Mouse (Mus musculus): ENCODE measurements around the gene Ccl1.

Gene Ccl1

DNA sequence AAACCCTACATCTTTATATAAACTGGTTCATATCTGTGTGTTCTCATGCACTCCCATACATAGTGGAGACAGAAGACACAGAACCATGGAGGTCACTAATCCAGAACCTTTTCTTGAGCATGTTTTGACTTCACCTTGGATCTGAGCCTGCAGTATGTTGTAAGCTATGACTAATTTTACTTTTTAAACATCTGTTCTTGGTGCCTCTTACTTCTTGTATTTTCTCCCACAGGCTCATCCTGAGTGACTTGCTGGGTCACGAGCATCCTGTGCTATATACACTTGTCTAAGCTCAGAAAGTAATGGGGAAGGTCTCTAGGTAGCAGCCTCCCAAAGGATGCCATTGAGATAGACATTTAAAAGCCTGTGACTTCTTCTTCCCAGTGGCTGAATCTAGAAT, 172.5 kb downstream of the Ccl1 start:
- no peak for DNase-seq (ENCODE audit: low read depth, low spot score)

All from CD4-positive helper T cell, adult 2 months (primary cell).